Mouse (Mus musculus) cerebral cortex, adult 2 months (tissue): Measurements from ENCODE around the gene Rpsa.

ENCODE experiments used
- WGBS: fragments of 180-500 bp; shearing (Covaris S2); methylation state at CpG from one replicate; pipeline ENCODE4 v1.1.7; 2018; 5-methylcytosine and 5-hydroxymethylcytosine counted together

Gene Rpsa

DNA sequence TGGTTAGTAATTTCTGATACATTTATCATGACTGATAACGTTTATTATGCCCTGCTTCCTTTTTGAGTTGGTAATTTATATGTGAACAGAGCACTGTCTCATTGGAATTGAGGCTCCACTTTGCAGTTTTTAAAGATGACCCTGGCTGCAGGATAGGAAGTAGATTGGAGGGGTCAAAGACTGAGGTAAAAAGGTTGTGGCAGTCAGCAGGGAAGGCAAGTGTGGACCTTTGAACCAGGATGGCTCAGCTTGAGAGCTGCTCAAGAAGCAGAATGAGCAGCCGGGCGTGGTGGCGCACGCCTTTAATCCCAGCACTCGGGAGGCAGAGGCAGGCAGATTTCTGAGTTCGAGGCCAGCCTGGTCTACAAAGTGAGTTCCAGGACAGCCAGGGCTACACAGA lies 14.0 kb upstream of the Rpsa start:
- 96% methylated on average over 7 of the region's 7 CpGs for WGBS

DNA sequence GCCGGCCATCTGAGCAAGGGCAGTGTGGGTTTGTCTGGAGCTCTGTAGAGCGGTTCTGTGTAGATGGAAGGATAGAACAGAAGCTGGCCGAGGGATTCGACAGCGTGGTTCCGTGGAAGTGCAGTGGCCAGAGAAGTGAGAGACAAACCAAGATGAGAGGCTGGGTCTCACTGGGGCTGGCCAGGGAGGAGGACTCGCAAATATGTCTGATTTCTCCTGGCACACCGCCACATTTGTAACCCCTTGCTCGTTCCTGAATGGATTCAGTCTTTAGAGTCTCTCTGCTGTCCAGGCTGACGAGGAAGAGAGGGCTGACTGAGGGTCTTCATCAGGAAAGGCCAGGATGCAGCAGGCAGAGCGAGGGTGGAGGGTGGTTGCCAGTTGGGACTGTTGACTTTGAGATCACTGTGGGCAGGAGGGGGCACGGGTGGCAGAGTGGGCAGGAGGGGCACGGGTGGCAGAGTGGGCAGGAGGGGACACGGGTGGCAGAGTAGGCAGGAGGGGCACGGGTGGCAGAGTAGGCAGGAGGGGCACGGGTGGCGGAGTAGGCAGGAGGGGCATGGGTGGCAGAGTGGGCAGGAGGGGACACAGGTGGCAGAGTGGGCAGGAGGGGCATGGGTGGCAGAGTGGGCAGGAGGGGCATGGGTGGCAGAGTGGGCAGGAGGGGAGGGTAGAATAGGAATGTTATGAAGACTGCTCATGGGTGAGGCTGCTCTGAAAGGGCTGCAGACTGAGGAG lies 13.3 kb upstream of the Rpsa start:
- WGBS, result 80% methylated on average over 17 of the region's 17 CpGs

DNA sequence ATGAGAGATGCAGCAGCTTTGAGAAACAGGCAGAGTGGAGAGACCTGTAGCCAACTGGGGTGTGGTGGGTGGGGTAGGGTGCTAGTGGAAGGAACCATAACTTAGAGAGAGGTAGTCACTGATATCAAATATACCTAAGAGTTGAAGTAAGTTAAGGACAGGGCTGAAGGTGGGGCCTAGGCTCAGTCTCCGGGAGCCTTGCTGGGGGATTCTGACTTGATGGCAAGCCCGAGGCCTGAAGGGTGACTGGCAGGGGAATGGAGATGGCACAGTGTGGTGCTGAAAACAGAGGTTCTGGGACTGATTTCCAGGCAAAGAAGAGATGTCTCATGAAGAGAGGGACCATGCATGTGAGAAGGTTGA lies 12.7 kb upstream of the Rpsa start:
- WGBS, result 94% methylated on average over 2 of the region's 2 CpGs

DNA sequence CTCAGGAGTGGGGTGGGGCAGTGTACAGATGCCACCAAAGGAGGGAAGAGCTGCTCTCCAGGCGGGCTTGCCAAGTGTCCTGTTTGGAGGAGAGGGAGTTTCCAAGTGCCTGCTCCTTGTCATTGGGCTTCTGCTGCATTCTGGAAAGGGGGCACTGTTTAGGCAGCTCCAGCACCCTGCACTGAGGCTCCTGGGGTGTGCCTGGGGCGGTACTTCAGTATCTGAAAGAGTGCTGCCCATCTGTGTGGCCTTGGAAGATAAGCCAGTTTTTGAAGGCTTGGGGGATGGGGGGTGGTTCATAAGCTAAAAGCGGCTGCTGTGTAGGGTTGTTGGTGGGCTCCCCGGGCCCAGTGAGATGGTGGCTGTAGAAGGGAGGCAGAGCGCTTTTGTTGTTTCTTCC lies 11.9 kb upstream of the Rpsa start:
- WGBS, result 78% methylated on average over 5 of the region's 5 CpGs

DNA sequence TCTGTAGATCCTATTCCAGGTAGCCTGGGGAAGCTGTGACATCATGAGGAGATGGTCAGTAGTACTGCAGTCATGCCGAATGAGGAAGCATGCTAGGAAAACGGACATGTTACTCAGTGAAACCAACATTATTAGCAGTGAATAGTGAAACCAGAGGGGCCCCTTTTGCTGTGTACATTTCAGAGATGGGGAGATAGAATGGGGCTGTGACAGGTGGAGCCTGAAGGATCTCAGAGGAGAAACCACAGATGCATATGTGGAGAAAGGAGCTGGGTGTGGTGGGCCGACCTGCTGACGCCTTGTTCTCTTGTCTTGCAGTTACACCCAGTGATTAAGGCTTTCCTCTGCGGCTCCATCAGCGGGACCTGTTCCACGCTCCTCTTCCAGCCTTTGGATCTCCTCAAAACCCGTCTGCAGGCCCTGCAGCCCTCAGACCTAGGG lies 11.3 kb upstream of the Rpsa start:
- 88% methylated on average over 8 of the region's 8 CpGs for WGBS

DNA sequence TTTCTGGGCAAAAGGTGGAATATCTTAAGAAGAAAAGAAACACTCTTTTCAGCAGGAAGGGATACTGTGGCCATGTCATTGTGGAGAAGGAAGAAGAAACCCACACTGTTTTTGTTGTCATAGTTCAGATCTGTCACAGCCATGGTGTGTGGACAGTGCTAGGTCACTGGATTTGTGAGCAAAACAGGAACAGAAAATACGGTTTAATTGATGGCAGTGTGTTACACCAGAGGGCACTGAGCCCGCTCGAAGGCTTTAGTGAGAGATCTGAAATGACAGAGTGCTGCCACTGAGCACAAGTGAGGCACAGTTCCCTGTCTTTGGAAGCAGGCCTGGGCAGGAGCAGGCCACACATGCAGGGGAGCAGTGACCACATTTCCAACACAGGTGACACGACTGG lies 9.3 kb upstream of the Rpsa start:
- WGBS, result 89% methylated on average over 4 of the region's 4 CpGs

DNA sequence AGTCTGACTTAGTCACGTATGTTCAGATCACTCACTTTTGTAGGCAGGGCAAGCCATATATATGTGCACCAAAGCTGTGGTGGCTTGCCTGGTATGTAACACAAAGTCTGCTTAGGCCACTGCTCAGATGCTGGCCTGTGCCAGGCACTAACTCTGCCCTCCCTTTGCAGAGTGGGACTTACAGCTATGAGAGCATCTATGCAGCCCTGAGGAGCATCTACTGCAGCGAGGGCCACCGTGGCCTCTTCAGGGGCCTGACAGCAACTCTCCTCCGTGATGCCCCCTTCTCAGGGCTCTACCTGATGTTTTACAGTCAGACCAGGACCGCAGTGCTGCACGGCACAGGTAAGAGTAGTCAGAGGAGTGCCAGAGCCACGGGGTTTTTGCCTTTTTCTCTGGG lies 7.0 kb upstream of the Rpsa start:
- WGBS, result 87% methylated on average over 7 of the region's 7 CpGs

DNA sequence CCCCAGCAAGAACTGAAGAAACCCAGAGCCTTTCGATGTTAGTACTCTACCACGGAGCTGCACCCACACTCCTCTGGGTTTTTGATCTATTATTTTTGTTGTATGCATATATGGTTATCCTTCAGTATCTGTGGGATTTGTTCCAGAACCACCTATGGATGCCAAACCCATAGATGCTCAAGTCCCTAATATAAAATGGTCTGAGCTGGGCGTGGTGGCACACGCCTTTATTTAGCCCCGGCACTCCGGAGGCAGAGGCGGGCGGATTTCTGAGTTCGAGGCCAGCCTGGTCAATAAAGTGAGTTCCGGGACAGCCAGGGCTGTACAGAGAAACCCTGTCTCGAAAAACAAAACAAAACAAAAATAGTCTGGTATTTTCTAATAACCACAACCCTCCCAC lies 621 bp upstream of the Rpsa start:
- WGBS, result 49% methylated on average over 11 of the region's 11 CpGs

DNA sequence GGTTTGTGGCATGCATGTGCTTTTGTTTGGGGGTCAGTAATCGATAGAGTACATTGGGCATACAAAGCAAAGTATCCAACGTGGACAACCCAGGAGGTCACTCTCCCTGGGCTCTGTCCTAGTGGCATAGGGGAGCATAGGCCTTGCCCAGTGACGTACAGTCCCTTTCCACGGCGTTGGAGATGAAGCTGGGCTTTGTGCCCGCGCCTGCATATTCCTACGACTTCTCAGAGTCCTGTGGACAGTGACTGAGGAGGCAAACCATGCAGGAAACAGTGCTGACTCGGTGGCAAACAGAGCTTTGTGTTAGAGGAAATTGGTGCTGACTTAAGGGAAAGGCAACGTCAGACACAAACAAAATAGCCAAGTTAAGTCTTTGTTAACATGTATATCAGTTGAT lies 1.8 kb downstream of the Rpsa start:
- 50% methylated on average over 10 of the region's 10 CpGs for WGBS

DNA sequence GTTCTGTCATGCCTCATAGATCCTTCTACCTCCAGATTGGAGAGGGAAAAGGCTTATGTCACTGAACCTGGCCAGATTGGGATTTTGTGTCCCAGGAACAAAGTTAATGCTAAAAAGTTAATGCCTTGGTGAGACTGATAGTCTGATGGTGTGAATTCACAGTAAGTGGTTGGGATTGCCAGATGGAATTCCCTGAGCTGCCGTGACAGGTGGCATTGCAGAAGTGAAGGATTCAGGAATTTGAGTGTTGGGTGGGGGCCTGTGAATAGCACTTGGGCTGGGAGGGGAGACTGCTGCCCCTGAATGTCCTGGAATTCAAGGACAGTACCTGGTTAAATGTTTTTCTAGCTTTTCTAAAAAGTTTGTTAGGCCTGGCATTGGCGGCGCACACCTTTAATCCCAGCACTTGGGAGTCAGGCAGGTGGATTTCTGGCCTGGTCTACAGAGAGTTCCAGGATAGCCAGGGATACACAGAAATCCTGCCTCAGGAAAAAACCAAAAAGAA lies 4.3 kb downstream of the Rpsa start:
- WGBS, result 90% methylated on average over 3 of the region's 3 CpGs

DNA sequence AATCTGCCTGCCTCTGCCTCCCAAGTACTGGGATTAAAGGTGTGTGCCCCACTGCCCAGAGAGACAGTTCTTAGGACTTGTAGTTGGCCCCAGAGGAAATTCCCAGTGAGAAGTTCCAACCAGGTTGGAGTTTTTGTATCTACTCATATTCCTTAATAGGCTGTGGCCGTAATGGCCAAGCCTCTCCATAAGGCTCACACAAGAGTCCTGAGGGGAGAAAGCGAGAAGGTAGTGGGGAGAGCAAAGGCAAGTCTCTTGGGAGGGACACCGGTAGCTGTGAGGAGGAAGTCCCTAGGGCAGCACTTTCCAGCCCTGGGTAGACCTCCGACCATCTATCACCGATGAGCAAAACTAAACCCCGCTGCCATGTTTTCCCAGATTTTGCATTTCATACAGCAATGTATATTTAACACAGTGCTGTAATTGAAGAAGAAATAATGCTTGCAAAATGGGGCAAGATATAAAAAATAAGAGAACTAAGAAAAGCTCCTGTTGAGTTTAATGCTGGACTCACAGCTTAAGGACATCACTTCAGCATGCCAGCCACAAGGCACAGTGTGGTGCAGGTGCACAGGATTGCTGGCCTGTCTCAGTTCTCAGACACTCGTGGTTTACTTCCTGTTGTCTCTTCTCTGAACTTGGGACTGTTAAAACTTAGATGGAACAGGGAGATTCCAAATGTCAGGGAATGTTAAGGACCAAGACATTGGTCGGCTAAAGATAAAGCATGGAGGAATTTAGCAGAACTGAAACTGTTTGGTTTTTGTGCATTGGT lies 5.7 kb downstream of the Rpsa start:
- 36% methylated on average over 8 of the region's 8 CpGs for WGBS

DNA sequence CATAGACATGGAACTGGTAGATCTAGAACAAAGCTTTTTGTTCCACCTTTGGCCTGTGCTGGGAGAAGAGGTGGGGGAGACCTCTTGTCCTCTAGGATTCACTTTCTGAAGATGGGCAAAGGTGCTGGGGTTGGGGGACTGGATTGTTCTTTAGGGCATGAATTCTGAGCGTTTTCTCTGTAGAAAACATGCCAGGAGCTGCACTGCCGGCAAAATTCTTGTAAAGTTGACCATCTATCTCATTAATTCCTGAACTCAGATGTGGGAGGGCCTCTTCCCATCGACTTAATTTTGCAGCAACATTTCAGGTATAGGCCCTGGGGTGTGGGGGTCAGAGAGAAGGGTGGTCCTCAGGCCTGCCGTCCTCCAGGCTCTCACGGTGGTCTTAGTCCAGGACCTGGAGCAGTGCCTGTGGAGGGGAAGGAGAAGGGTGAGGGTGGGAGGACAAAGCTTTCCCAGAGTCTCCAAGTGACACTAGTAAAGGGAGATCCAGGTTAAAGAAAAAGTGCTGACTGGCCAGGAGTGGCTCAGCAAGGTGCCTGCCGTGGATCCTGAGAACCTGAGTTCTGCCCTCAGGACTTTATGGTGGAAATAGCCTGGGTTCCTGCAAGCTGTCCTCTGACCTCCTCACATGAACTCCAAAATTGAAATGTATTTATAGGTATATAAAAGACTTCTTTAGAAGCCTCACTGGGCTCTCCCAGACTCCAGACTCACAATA lies 6.4 kb downstream of the Rpsa start:
- WGBS, result 54% methylated on average over 6 of the region's 6 CpGs

DNA sequence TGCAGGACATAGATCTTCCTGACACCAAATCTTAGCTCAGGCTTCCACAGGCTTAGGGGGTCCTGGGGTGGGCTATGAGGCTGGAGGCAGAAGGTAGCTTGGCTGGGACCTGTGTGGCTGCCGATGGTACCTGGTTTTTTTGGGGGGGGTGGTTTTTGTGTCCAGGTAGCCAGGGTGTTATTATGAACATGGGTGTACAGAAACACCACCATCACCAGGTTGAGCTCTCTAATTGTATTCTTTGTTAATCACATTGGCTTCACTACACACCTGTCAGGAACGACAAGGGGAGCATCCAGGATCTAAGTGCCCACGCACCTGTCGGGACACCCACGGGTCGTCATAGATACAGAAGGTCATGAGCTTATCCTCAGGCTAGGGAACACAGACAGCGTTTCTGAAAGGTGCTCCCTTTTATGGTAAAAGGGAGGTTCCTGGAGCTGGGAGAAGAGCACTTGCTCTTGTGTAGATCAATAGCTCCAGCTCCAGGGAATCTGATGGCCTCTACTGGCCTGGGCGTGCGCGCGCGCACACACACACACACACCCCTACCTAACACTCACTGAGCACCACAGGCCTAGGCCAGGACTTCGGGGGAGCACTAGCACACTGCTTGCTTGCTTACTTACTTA lies 7.2 kb downstream of the Rpsa start:
- 77% methylated on average over 13 of the region's 13 CpGs for WGBS

DNA sequence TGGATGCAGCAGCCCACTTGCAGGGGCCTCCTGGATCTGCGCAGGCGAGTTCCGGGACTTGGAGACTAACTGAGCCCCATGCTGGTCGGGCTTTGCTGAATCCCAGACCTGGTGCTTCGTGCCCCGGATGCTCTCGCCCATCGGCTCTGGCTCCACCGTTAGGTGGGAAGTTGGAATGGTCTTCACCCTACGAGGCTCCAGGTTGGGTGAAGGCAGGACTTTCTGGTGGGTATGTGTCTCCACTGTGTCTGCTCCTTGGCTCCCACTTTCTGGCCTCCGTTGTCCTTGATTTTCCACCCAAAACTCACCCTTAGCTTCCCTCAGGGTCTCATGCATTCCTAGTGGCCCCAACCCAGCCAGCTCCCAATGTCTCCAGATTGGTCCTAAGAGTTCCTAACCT lies 8.0 kb downstream of the Rpsa start:
- 91% methylated on average over 11 of the region's 11 CpGs for WGBS

DNA sequence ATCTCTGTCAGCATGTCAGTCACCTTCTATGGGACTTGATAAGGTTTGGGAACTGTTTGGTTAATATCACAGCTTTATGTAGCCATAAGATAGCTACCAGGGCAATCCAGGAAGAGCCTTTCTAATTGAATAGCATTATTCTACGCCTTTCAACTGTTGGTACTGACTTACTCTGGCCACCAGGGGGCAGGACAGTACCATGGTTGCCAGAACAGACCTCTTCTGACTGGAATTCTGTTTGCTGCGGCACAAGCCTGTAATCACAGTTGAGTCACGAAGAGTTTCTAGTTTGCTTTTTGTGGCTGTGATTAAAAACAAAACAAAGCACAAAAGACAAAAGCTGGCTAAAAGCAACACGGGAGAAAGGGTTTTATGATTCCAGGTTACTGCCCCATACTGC lies 13.2 kb downstream of the Rpsa start:
- WGBS, result 2% methylated on average over 4 of the region's 4 CpGs

DNA sequence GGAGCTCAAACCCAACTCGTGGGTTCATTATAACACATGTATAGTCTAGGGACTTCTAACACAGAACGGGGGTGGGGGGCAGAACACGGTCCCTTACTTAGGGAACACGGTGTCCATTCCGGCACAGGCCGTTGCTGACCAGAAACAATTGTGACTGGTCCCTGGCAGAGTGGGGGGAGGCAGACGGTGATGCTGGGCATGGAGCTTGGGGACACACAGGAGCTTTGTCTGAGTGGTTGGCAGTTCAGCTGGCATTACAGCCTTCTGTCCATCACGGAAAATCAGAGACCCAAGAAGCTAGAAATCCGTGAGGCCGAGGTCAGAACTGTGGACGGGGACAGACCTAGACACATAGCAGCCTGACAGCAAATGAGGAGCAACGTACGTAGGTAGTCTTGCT lies 17.0 kb downstream of the Rpsa start:
- WGBS, result 79% methylated on average over 13 of the region's 13 CpGs

DNA sequence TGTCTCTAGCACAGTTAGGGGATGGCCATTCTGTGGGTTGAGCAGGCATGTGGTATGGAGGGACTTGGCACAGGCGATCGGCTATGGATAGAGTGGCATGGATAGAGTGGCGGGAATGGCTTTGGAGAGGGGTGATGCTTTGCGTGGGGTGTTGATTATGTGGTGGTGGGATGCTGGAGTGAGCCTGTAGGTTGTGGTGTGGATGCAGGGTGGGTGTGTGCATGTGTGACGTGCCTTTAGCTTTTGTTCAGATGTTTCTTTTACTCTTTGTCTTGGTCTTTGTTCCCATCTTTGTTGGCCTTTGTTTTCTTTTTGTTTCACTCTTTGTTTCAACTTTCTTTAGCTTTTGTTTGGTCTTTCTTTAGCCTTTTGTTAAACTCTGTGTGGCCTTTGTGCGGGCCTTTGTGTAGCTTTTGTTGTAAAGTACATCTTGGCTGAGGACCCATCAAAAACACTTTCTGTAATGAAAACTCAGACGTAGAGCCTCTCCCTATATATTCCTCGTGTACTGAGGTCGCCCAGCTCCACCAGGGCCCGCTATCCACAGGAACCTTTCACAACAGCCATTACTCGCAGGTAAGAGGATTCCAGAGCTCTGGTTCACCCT lies 21.8 kb downstream of the Rpsa start, which contains the start of gene Mobp:
TSS of gene Mobp (plus strand) at position 486 of the 607 bp plus-strand sequence.
- WGBS, result 63% methylated on average over 11 of the region's 11 CpGs

DNA sequence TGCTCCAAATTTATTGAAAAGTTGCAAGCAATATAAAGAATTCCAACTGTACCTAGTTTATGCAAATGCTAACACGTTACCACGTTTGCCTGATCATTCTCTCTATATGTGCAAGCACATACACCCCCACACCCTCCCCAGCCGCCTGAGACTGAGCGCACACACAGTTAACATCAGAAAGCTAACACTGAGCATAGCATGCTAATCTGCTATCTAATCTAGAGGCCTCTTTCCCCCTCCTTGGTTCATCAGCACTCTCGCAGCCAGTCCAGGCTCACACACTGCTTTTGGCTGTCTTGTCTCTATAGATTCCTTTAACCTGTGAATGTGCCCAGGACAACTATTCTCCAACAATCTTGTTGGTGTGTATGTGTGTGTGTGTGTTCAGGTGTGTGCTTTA lies 23.7 kb downstream of the Rpsa start:
- WGBS, result 44% methylated on average over 5 of the region's 5 CpGs

DNA sequence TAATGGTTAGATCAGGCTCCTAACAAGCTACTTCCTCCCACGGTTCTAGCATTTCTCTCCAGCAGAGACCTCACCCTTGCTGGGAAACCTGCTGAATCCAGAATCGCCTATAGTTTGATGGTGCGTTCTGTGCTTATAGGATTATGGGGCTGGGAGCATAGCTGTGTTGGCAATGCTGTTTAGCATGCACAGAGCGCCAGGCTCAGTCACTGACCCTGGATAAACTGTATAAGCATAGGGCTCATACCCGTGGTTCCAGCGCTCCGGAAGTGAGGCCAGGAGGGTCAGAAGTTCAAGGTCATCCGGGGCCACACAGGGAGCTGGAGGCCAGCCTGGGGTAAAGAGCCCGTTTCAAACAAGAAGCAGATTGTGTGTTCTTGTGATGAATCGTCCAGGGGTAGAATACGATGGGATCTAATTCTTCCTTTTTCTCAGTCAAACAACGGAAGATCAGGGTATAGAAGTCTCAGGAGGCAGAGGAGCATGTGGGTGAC lies 24.5 kb downstream of the Rpsa start:
- 72% methylated on average over 12 of the region's 12 CpGs for WGBS

DNA sequence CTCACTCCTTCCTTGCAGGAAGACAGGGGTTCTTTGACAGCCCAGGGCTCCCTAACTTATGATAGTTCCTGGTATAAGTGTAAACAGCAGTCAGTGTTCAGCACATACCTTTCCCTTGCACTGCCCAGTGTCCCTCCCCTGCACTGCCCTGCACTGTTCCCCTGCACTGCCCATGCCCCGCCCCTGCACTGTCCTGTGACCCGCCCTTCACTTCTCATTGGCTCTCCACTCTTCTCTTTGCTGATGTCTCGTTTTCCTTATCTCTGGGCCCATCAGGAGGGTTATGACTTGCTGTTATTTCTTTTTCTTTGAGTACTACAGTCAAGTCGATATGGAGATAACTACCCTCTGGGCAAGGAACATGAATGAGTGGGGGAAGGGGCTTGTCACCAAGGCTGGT lies 30.6 kb downstream of the Rpsa start:
- 40% methylated on average over 4 of the region's 4 CpGs for WGBS

DNA sequence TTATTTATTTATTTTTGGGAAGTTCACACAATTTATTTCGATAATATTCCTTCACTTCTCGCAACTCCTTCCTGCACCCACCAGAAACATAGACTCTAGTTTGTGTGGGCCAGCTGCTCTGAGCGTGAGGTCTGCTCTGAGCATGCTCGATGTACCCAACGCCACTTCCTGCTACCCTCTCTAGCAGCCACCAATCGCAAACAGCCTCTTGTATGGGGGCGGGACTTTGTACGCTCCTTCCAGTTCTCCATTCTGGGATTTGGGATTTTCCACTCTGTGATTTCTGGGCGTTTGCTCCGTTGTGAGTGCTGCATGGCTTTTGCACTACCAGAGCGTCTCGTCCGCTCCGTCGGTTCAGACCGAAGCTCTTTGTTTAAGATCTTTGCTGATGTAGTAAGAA lies 36.4 kb downstream of the Rpsa start:
- WGBS, result 75% methylated on average over 16 of the region's 16 CpGs
